Mouse (Mus musculus) urinary bladder, postnatal 14 days (tissue): ENCODE measurements at regions not wholly inside any gene's neighbourhood (a gene's known extent, or its start where the extent isn't known, plus 50 kb on each side); places are given as distances from the start of the nearest gene placed in this dataset.

ENCODE experiments used
- DNase-seq: peaks from one replicate; pipeline ENCODE4 v3.0.0; 2021; ENCODE audit warnings: low spot score

DNA sequence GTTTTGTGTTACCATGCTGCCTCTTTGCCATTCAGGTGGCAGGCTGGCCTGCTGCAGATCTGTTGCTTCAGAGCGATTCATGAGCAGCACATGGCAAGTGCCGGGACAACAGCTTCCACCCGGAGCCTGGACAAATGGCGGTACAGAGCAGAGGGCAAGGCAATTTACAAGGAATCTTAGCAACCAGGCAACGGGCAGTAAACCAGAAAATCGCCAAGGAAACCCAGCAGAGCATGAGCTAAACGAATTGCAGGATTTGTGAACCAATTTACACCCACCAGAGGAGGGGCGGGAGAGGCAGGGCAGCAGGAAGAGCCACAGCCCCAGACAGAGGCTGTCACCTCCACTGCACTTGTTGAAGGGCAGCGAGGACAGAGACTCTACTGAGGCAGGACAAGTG, 60.5 kb upstream of the Loxl4 start:
- DNase-seq = no peak

- no peak for DNase-seq
Measured at GRCm38 (mm10) chr19:42669886-42670285, 57.3 kb upstream of the Loxl4 start.

DNA sequence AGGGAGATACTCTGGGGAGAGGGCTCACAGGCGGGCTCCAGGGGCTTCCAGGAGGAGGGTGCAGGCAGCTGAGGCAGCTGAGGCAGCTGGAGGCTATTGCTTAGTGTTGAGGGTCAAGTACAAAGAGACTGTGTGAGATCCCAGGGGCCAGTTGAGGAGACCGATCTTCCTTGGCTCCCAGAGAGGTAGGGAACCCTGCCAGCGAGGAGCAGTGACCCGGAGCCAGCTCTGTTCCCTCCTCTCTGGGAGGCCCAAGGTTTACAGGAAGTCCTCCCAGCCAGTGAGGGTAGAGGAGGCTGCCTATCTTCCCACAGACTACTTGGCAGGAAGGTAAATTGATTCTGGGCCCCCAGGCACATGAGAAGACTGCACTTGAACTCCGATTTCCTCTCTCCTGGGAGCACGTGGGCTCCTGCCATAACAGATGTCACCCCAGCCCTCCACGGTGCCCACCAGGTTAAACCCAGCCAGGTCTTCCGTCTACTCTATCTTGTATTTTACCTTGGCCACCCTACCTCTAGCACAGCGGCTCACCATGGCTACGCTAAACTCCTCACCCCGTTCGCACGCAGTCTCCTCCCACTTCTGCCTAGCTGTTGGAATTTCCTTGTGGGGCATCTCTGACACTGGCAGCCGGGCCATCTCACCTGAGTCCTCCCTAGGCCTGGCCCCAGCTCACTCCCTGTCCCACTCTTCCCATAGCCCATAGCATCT, 55.9 kb upstream of the Loxl4 start:
- DNase-seq = peak; percentile 50

- DNase-seq = no peak
Measured at GRCm38 (mm10) chr19:42666906-42667305, 54.3 kb upstream of the Loxl4 start.
